Mouse (Mus musculus) stomach, postnatal 0 days (tissue): ENCODE data around the gene Pdpn. TPM values are rescaled to one million over a fixed set of nuclear protein-coding genes. Genes with fewer than 3 reads are reported as not detected.
A peak's percentile ranks its signal among the peaks of the same experiment; 100 is the strongest.

Experiments used
- ATAC-seq: fragments of 200-750 bp; cut with Nextera tagmentation; 2 replicates; pipeline ENCODE4 v1.8.0; 2017; ENCODE audit not compliant: low FRiP score, low TSS enrichment
- DNase-seq: peaks from one replicate; pipeline ENCODE4 v3.0.0-alpha.2; 2016; ENCODE audit warnings: low spot score
- H3K27ac ChIP-seq: fragments of 300-500 bp; sonication (generic); replicated peaks from 2 replicates; pipeline ENCODE4 v1.5.1; 2014; ENCODE audit warnings: mild to moderate bottlenecking, control low read depth
- H3K27me3 ChIP-seq: fragments of 300-500 bp; sonication (generic); 2 replicates; pipeline ENCODE4 v1.6.1; 2014; ENCODE audit warnings: low read length; ENCODE audit not compliant: control insufficient read depth, insufficient read depth
- H3K36me3 ChIP-seq: fragments of 300-500 bp; sonication (generic); 2 replicates; pipeline ENCODE4 v1.6.1; 2014; ENCODE audit warnings: low read length, mixed read lengths; ENCODE audit not compliant: control insufficient read depth, insufficient read depth
- H3K4me1 ChIP-seq: fragments of 300-500 bp; sonication (generic); replicated peaks from 2 replicates; pipeline ENCODE4 v1.6.1; 2014; ENCODE audit warnings: antibody characterized with exemption; ENCODE audit not compliant: control insufficient read depth, insufficient read depth
- H3K4me2 ChIP-seq: fragments of 300-500 bp; sonication (generic); replicated peaks from 2 replicates; pipeline ENCODE4 v1.6.1; 2014; ENCODE audit warnings: low read depth, mild to moderate bottlenecking, control low read depth, moderate library complexity
- H3K4me3 ChIP-seq: fragments of 300-500 bp; sonication (generic); 2 replicates; pipeline ENCODE4 v1.5.1; 2014; ENCODE audit warnings: low read depth, low read length, control low read depth
- H3K9ac ChIP-seq: fragments of 300-500 bp; sonication (generic); 2 replicates; pipeline ENCODE4 v1.6.1; 2014; ENCODE audit warnings: mild to moderate bottlenecking, low read length, control low read depth, mixed read lengths
- H3K9me3 ChIP-seq: fragments of 300-500 bp; sonication (generic); 2 replicates; pipeline ENCODE4 v1.6.1; 2016; ENCODE audit warnings: low read length; ENCODE audit not compliant: control insufficient read depth
- CTCF ChIP-seq: IDR thresholded peaks from 2 replicates; pipeline ENCODE4 v1.5.1; 2016; ENCODE audit warnings: antibody characterized with exemption, low read depth, mild to moderate bottlenecking, moderate library complexity
- EP300 ChIP-seq: optimal IDR thresholded peaks from 2 replicates; pipeline ENCODE3; 2016; ENCODE audit warnings: antibody characterized with exemption
- WGBS: fragments of 180-500 bp; shearing (Covaris S2); extraction: QIAGEN DNeasy Blood & Tissue Kit; methylation state at CpG from one replicate; pipeline ENCODE4 v1.1.7; 2014; 5-methylcytosine and 5-hydroxymethylcytosine counted together
- polyA plus RNA-seq: library from polyadenylated mRNA; unstranded; fragments of >200 nt; fragmentation: Nextera tagmentation; extraction: Ambion mirVana; gene quantifications from 2 replicates; pipeline ENCODE4 v1.2.1, GENCODE M21; 2015

Gene Pdpn
- polyA plus RNA-seq, 1 experiment from 2014 or later = 36.0 TPM

- Histone ChIP-seq H3K4me2 (no peak overlapping the region), H3K27me3 (no peaks in the 10 kb centered on the region), H3K9ac (no peak overlapping the region), H3K36me3 (no peaks in the 10 kb centered on the region), H3K4me1 (no peaks in the 10 kb centered on the region), H3K9me3 (no peaks in the 10 kb centered on the region), H3K4me3 (no peak overlapping the region), H3K27ac (no peak overlapping the region)
- no peak for TF ChIP-seq EP300
- DNase-seq = no peak
- no peak for ATAC-seq
- 85% methylated on average over 17 of the region's 17 CpGs for WGBS
Measured at GRCm38 (mm10) chr4:143334995-143335394, 35.6 kb upstream of the Pdpn start.

DNA sequence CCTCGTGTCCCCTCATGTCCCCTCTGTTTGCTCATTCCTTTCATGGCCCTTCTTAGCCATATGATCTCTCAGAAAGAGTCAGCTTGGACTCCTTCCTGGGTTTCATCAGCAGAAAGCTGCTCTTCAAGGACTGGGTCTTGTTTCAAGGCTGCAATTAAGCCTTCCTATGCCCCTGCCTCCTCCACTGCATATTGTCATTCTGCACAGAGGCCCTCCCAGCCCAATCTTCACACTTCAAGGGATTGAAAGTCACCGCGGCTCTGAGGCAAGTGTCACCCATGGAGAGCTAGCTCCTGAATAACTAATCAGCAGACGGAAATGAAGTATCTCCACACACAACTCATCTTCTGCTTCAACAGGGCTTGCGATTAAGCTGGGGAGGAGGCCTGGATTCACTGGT lies 34.8 kb upstream of the Pdpn start:
- no peak overlapping the region for H3K27ac ChIP-seq
- 58% methylated on average over 5 of the region's 5 CpGs for WGBS
- no peak overlapping the region for H3K9ac ChIP-seq
- H3K4me1 ChIP-seq = no peaks in the 10 kb centered on the region
- ATAC-seq = no peak
- DNase-seq = no peak
- no peak overlapping the region for H3K4me2 ChIP-seq
- no peaks in the 10 kb centered on the region for H3K9me3 ChIP-seq
- H3K36me3 ChIP-seq = no peaks in the 10 kb centered on the region
- no peak overlapping the region for H3K4me3 ChIP-seq
- H3K27me3 ChIP-seq = no peaks in the 10 kb centered on the region
- no peak for TF ChIP-seq CTCF
- no peak for TF ChIP-seq EP300

DNA sequence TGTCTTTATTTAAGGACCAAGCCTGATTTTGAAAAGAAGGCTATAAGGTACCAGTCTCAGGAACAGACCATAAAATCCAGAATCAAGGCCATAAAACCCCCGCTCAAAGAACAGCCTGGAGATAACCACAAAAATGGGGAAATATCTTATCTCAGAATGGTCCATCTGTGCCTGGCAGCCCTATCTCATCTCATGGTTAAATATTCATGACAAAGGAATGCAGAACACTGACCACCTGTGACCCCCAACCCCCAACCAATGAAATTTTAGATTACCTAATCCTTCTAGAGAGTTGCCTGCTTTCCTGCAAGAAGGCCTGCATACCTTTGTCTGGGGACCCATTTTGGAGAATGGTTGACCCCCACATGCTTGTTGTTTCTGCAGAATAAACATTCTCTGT lies 32.4 kb upstream of the Pdpn start:
- H3K27me3 ChIP-seq = no peaks in the 10 kb centered on the region
- WGBS = 83% methylated on average over 1 of the region's 1 CpGs
- no peak for ATAC-seq
- no peak overlapping the region for H3K4me2 ChIP-seq
- no peak overlapping the region for H3K4me3 ChIP-seq
- H3K36me3 ChIP-seq = no peaks in the 10 kb centered on the region
- no peak for DNase-seq
- no peaks in the 10 kb centered on the region for H3K4me1 ChIP-seq
- no peaks in the 10 kb centered on the region for H3K9me3 ChIP-seq
- no peak for TF ChIP-seq CTCF
- TF ChIP-seq EP300 = no peak
- H3K27ac ChIP-seq = no peak overlapping the region
- no peak overlapping the region for H3K9ac ChIP-seq

GRCm38 (mm10) chr4:143330566-143330965 lies 31.2 kb upstream of the Pdpn start:
- DNase-seq (no peak), ATAC-seq (0 out of 2 replicates have a peak, but pooled peaks have one; percentile 51)
- no peak overlapping the region for H3K4me3 ChIP-seq
- no peak overlapping the region for H3K4me2 ChIP-seq
- WGBS = 21% methylated on average over 9 of the region's 9 CpGs
- H3K27me3 ChIP-seq = no peaks in the 10 kb centered on the region
- no peak overlapping the region for H3K27ac ChIP-seq
- no peaks in the 10 kb centered on the region for H3K9me3 ChIP-seq
- no peaks in the 10 kb centered on the region for H3K36me3 ChIP-seq
- no peak overlapping the region for H3K9ac ChIP-seq
- no peak for TF ChIP-seq EP300
- no peak for TF ChIP-seq CTCF
- no peaks in the 10 kb centered on the region for H3K4me1 ChIP-seq

GRCm38 (mm10) chr4:143325625-143325941 lies 26.2 kb upstream of the Pdpn start:
- Histone ChIP-seq H3K9me3 (no peaks in the 10 kb centered on the region), H3K4me1 (no peaks in the 10 kb centered on the region), H3K36me3 (no peaks in the 10 kb centered on the region), H3K9ac (0 out of 2 replicates have a peak overlapping the region, but pooled peaks have one; percentile 31), H3K4me3 (peak overlapping the region; percentile 23), H3K27me3 (no peaks in the 10 kb centered on the region), H3K27ac (no peak overlapping the region), H3K4me2 (peak overlapping the region; percentile 58)
- ATAC-seq (no peak), DNase-seq (peak; percentile 69)
- TF ChIP-seq CTCF = peak; percentile 91
- TF ChIP-seq EP300 = no peak
- 1% methylated on average over 10 of the region's 10 CpGs for WGBS

- Histone ChIP-seq H3K9me3 (no peaks in the 10 kb centered on the region), H3K4me2 (peak overlapping the region; percentile 58), H3K4me1 (no peaks in the 10 kb centered on the region), H3K36me3 (no peaks in the 10 kb centered on the region), H3K9ac (peak overlapping the region; percentile 31; the same call in 1 of the 2 replicates), H3K27me3 (no peaks in the 10 kb centered on the region), H3K4me3 (peak overlapping the region; percentile 23), H3K27ac (no peak overlapping the region)
- no peak for TF ChIP-seq CTCF
- TF ChIP-seq EP300 = no peak
- no peak for ATAC-seq
- no peak for DNase-seq
- WGBS = 19% methylated on average over 15 of the region's 15 CpGs
Measured at GRCm38 (mm10) chr4:143324925-143325624, 25.7 kb upstream of the Pdpn start.
